Mouse (Mus musculus) liver, embryonic 14.5 days (tissue): ENCODE data around the gene Gm49721.
"Not testable (repeated sequence)": the region's sequence is repeated elsewhere in the genome, so short reads cannot be mapped to it uniquely, and the experiment has no call there.

Experiments used
- CTCF ChIP-seq: IDR thresholded peaks from 2 replicates; pipeline ENCODE4 v1.5.1; 2016; ENCODE audit warnings: antibody characterized with exemption, low read depth, control low read depth
- EP300 ChIP-seq: IDR thresholded peaks from 2 replicates; pipeline ENCODE4 v1.6.1; 2016; ENCODE audit warnings: antibody characterized with exemption, low read depth

- TF ChIP-seq CTCF, EP300: not testable (repeated sequence)
Measured at GRCm38 (mm10) chr17:7030622-7031174, 52.0 kb downstream of the Gm49721 start.
